In genomic region chr11:8653800-8654295, GRCm38 (mm10) we compare ENCODE assay signal across 9 mouse cellular contexts. TPM values are rescaled to one million over a fixed set of nuclear protein-coding genes. Genes with fewer than 3 reads are reported as not detected.
DNase-seq lines count a peak whose midpoint lies in the region; ATAC-seq and TF ChIP-seq lines count a peak whose summit lies in the region.
"Had no signal": no experiment of that assay in that cellular context is flagged by ENCODE, and none has a peak within 500 bp of the region (broad histone marks: within the 10 kb centered on the region; RNA-seq: fewer than 3 reads in every experiment).

No protein-coding gene starts in this region.

- TF ChIP-seq CTCF in gastrocnemius, adult 2 months (IDR thresholded peaks at IDR 0.05): no peak
- no peak for TF ChIP-seq CTCF in Patski (IDR thresholded peaks at IDR 0.05)

- peaks cover 7% of the 10 kb centered on the region for H3K4me1 ChIP-seq in forebrain, embryonic 14.5 days (ENCODE audit: control insufficient read depth, insufficient read depth, low read length)
- H3K4me1 ChIP-seq in intestine, embryonic 15.5 days (replicated peaks): peaks cover 53% of the 10 kb centered on the region

- H3K9me3 ChIP-seq in forebrain, embryonic 14.5 days (replicated peaks; ENCODE audit: control insufficient read depth, low read length): no peaks in the 10 kb centered on the region
- no peaks in the 10 kb centered on the region for H3K9me3 ChIP-seq in intestine, embryonic 15.5 days
- H3K9me3 ChIP-seq: embryonic facial prominence, embryonic 12.5 days had no signal

- DNase-seq in gastrocnemius, adult 2 months: peak; percentile 69
- no peak for DNase-seq in gastrocnemius, adult 18-20 months (ENCODE audit: low spot score)
- DNase-seq in Patski (ENCODE audit: low read depth, low spot score): no peak
- DNase-seq in forebrain, embryonic 14.5 days (ENCODE audit: low spot score): no peak
- peak; percentile 39 for DNase-seq in lung, postnatal 14 days
- DNase-seq in urinary bladder, adult 2 months (ENCODE audit: low spot score): no peak
- no peak for DNase-seq in ovary, adult 18-20 months (ENCODE audit: low spot score)

- peak overlapping the region; percentile 46 for H3K27ac ChIP-seq in gastrocnemius, adult 2 months
- no peak overlapping the region for H3K27ac ChIP-seq in forebrain, embryonic 14.5 days (ENCODE audit: low read depth, low read length)
- 0 out of 2 replicates have a peak overlapping the region, but pooled peaks have one; percentile 17 for H3K27ac ChIP-seq in intestine, embryonic 15.5 days

- ATAC-seq in Patski: peak; percentile 54
- 0 out of 2 replicates have a peak, but pooled peaks have one; percentile 21 for ATAC-seq in forebrain, embryonic 14.5 days
- ATAC-seq in intestine, embryonic 15.5 days: peak; percentile 26; the same call in 1 of the 2 replicates

- CTCF ChIA-PET in Patski (lab: Charles Lee): interaction anchor here (0.9 to 1.5 kb wide), 7 partner anchors 12 to 202 kb away, joined by 3 to 9 read pairs (median 3); no protein-coding TSS in a partner anchor

- POLR2A ChIA-PET in Patski (lab: Charles Lee): interaction anchor here (0.8 to 1.7 kb wide), 2 partner anchors 10 to 37 kb away, joined by 4 read pairs; no protein-coding TSS in a partner anchor

- no peak overlapping the region for H3K9ac ChIP-seq in forebrain, embryonic 14.5 days (ENCODE audit: low read length)
- H3K9ac ChIP-seq in intestine, embryonic 15.5 days: no peak overlapping the region; the same call in 1 of the 2 replicates
- H3K9ac ChIP-seq: embryonic facial prominence, embryonic 12.5 days had no signal

- in situ Hi-C loops in Patski (cut with MboI; ENCODE audit: low pct_unique_long_range_greater_than_20kb): loop anchor here (25.0 kb wide), 1 partner anchor 217 kb away; no protein-coding TSS in a partner anchor

- intact Hi-C loops in gastrocnemius, adult 2 months (cut with DNase I): no loop called here

- no peaks in the 10 kb centered on the region for H3K27me3 ChIP-seq in Patski
- no peaks in the 10 kb centered on the region for H3K27me3 ChIP-seq in forebrain, embryonic 14.5 days (replicated peaks; ENCODE audit: control insufficient read depth, insufficient read depth, low read length)
- no peaks in the 10 kb centered on the region for H3K27me3 ChIP-seq in intestine, embryonic 15.5 days (replicated peaks)
- H3K27me3 ChIP-seq: embryonic facial prominence, embryonic 12.5 days had no signal

- no peaks in the 10 kb centered on the region for H3K36me3 ChIP-seq in forebrain, embryonic 14.5 days (ENCODE audit: control insufficient read depth, insufficient read depth, low read length)
- 0 out of 2 replicates have a peak, but pooled peaks cover 4% of the 10 kb centered on the region for H3K36me3 ChIP-seq in intestine, embryonic 15.5 days
- H3K36me3 ChIP-seq: embryonic facial prominence, embryonic 12.5 days had no signal

- no peak overlapping the region for H3K4me2 ChIP-seq in forebrain, embryonic 14.5 days (ENCODE audit: low read length)
- no peak overlapping the region for H3K4me2 ChIP-seq in intestine, embryonic 15.5 days (replicated peaks)
- H3K4me2 ChIP-seq: embryonic facial prominence, embryonic 12.5 days had no signal

- H3K4me3 ChIP-seq in gastrocnemius, adult 2 months: no peak overlapping the region
- H3K4me3 ChIP-seq in forebrain, embryonic 14.5 days (ENCODE audit: low read depth, low read length): no peak overlapping the region
- no peak overlapping the region for H3K4me3 ChIP-seq in intestine, embryonic 15.5 days (replicated peaks)
- H3K4me3 ChIP-seq: embryonic facial prominence, embryonic 12.5 days had no signal

- 72% methylated on average over 13 of the region's 13 CpGs for WGBS in forebrain, embryonic 14.5 days
- 69% methylated on average over 13 of the region's 13 CpGs for WGBS in intestine, embryonic 15.5 days

RNA-seq across cellular contexts. Expression of gene Tns3, which starts 10.5 kb away (rescaled TPM):
- total RNA-seq in gastrocnemius, adult 2 months (2021): 1 to 10 TPM; 4.9 to 9.8 TPM
- total RNA-seq in gastrocnemius, adult 18-20 months (2021): 1 to 10 TPM; 6.6 to 7.9 TPM
- polyA plus RNA-seq in Patski (2021): 75.4 TPM
- 4.4 and 5.2 TPM in 2 replicates for polyA plus RNA-seq in forebrain, embryonic 14.5 days (2014; fragmentation: Nextera tagmentation; extraction: Ambion mirVana)
- 21.1 and 22.9 TPM in 2 replicates for polyA plus RNA-seq in intestine, embryonic 15.5 days (2015; fragmentation: Nextera tagmentation; extraction: Ambion mirVana)
- 22.3 and 32.9 TPM in 2 replicates for polyA plus RNA-seq in urinary bladder, adult 2 months (2012; rRNA removed)

Comparison
In these comparisons a context has a peak if more than half of its experiments do, and no peak if none do; other contexts are left out.
1. DNase-seq: peak in gastrocnemius, adult 2 months (single experiment) and lung, postnatal 14 days (single experiment); none in gastrocnemius, adult 18-20 months (single experiment), Patski (single experiment), forebrain, embryonic 14.5 days (single experiment), urinary bladder, adult 2 months (single experiment) and ovary, adult 18-20 months (single experiment).
2. Peak in every context shown above with its lines, with median percentiles within 50 percentile points of each other: ATAC-seq.